Mouse (Mus musculus) limb, embryonic 15.5 days (tissue): ENCODE data around the gene Gnptab. TPM values are rescaled to one million over a fixed set of nuclear protein-coding genes. Genes with fewer than 3 reads are reported as not detected.
A peak's percentile ranks its signal among the peaks of the same experiment; 100 is the strongest.

Experiments
- ATAC-seq: fragments of 200-750 bp; cut with Nextera tagmentation; 2 replicates; pipeline ENCODE4 v1.8.0; 2017; ENCODE audit warnings: low read depth, moderate TSS enrichment; ENCODE audit not compliant: insufficient number of reproducible peaks, low FRiP score, low TSS enrichment
- H3K27ac ChIP-seq: fragments of 300-500 bp; sonication (generic); 2 replicates; pipeline ENCODE4 v1.5.1; 2015; ENCODE audit warnings: moderate library complexity, mild to moderate bottlenecking, inconsistent platforms
- H3K27me3 ChIP-seq: fragments of 300-500 bp; sonication (generic); 2 replicates; pipeline ENCODE4 v1.6.1; 2015; ENCODE audit warnings: inconsistent platforms
- H3K36me3 ChIP-seq: fragments of 300-500 bp; sonication (generic); 2 replicates; pipeline ENCODE4 v1.6.1; 2015; ENCODE audit warnings: inconsistent platforms
- H3K4me1 ChIP-seq: fragments of 300-500 bp; sonication (generic); 2 replicates; pipeline ENCODE4 v1.6.1; 2015; ENCODE audit warnings: inconsistent platforms
- H3K4me2 ChIP-seq: fragments of 300-500 bp; sonication (generic); 2 replicates; pipeline ENCODE4 v1.6.1; 2015; ENCODE audit warnings: mild to moderate bottlenecking, inconsistent platforms
- H3K4me3 ChIP-seq: fragments of 300-500 bp; sonication (generic); 2 replicates; pipeline ENCODE4 v1.5.1; 2015; ENCODE audit warnings: mild to moderate bottlenecking, inconsistent platforms
- H3K9ac ChIP-seq: fragments of 300-500 bp; sonication (generic); 2 replicates; pipeline ENCODE4 v1.6.1; 2015; ENCODE audit warnings: inconsistent platforms
- H3K9me3 ChIP-seq: fragments of 300-500 bp; sonication (generic); 2 replicates; pipeline ENCODE4 v1.6.1; 2016; ENCODE audit warnings: inconsistent platforms
- whole genome bisulfite sequencing: fragments of 180-500 bp; shearing (Covaris S2); methylation state at CpG from one replicate; pipeline ENCODE4 v1.1.7; 2015; 5-methylcytosine and 5-hydroxymethylcytosine counted together
- polyA plus RNA-seq: library from polyadenylated mRNA; unstranded; fragments of >200 nt; fragmentation: Nextera tagmentation; extraction: Ambion mirVana; gene quantifications from 2 replicates; pipeline ENCODE4 v1.2.1, GENCODE M21; 2015

Gene Gnptab
- 8.6 and 9.1 TPM in 2 replicates for polyA plus RNA-seq

DNA sequence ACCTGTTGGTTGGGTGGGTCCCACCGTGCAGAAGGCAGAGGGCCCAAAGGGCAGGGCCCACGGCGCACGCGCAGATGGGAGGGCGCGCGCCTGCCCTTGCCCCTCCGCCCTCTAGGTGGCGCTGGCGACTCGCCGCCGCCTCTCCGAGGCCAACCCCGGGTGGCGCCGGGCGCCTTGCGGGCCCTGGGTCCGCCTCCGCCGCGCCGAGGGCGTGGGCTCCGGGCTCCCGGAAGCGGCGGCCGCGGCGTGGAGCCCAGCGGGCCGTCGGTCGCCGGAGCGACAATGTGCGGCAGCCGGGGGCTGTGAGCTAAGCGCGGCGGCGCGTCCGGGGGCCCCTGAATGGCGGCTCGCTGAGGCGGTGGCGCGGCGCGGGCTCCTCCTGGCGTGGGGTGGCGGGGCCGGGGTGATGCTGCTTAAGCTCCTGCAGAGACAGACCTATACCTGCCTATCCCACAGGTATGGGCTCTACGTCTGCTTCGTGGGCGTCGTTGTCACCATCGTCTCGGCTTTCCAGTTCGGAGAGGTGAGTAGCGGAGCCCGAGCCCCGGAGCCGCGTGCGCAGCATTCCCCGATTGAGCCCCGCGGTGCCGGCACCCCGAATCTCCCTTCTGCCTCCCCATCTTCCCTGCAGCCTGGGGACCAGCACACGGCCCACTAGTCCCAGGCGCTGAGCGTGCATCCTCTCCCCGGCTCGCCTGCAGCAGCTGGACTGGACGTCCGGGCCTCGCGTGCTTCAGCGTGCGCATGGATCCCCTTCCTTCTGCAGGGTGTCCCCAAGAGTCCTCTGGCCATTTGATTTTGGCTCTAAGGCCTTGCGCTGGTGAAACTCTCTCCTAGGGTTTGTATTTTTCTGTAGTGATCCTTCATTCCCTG lies at the start of gene Gnptab, which contains the start of gene Dram1:
Gene Gnptab, plus strand, starts transcription at position 120 of the 873 bp plus-strand sequence.
Gene Dram1, minus strand, starts transcription at position 68 of the 873 bp plus-strand sequence.
- peak; percentile 76 for ATAC-seq
- Histone ChIP-seq H3K4me2 (peak within 1 kb of the TSS; percentile 89), H3K4me1 (peaks cover 18% of the 10 kb centered on the region), H3K4me3 (peak within 1 kb of the TSS; percentile 86), H3K36me3 (no peaks in the 10 kb centered on the region), H3K9me3 (no peaks in the 10 kb centered on the region), H3K27me3 (no peaks in the 10 kb centered on the region), H3K9ac (peak within 1 kb of the TSS; percentile 63), H3K27ac (peak within 1 kb of the TSS; percentile 34)
- under 1% methylated on average over 87 of the region's 87 CpGs for WGBS

DNA sequence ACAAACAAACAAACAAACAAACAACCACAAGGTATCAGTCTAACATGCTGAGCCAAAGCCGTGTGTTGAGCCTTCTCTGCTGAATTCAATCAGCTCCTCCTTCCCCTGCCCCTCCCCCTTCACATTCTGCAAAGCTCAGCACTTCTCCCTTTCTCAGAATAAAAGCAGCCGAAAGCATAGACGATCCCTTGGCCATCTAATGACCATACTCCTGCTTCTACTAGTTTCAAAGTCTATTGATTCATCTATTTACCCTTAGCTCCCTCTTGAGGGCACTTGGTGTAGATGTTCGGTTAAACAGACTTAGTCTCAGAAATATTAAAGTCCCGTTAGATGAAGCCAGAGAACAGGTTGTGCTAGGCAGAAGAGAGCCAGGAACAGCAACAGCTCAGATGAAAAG lies 48.2 kb upstream of the Gnptab start:
- ATAC-seq: no peak

DNA sequence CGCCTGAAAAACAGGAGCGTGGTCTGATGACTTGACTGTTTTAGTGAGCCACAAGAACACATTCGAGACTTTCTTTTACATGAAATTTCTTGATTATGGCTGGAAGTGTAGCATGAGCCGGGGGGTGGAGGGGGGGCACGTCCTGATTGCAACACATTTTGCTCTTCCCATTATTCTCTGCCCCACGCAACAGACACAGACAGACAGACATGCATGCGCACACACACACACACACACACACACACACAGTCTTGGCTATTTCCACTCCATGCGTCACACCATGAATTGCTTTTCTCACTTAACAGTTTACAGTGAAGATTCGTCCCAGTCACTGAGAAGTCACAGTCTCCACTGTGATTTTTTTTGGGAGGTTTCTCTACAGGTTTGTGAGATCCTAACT lies 38.3 kb upstream of the Gnptab start:
- 91% methylated on average over 9 of the region's 9 CpGs for WGBS
- no peak overlapping the region for H3K4me3 ChIP-seq
- no peak overlapping the region for H3K9ac ChIP-seq
- H3K27ac ChIP-seq: no peak overlapping the region
- no peak overlapping the region for H3K4me2 ChIP-seq
- ATAC-seq: no peak
- H3K4me1 ChIP-seq: no peaks in the 10 kb centered on the region
- no peaks in the 10 kb centered on the region for H3K9me3 ChIP-seq
- H3K27me3 ChIP-seq: no peaks in the 10 kb centered on the region
- no peaks in the 10 kb centered on the region for H3K36me3 ChIP-seq

More for the DNA sequence above, 48.2 kb upstream of the Gnptab start:
- 22% methylated on average over 5 of the region's 5 CpGs for WGBS
- H3K4me1 ChIP-seq: no peaks in the 10 kb centered on the region
- H3K27ac ChIP-seq: no peak overlapping the region
- no peak overlapping the region for H3K4me3 ChIP-seq
- H3K9me3 ChIP-seq: no peaks in the 10 kb centered on the region
- no peaks in the 10 kb centered on the region for H3K27me3 ChIP-seq
- H3K36me3 ChIP-seq: no peaks in the 10 kb centered on the region
- H3K9ac ChIP-seq: no peak overlapping the region
- H3K4me2 ChIP-seq: no peak overlapping the region

DNA sequence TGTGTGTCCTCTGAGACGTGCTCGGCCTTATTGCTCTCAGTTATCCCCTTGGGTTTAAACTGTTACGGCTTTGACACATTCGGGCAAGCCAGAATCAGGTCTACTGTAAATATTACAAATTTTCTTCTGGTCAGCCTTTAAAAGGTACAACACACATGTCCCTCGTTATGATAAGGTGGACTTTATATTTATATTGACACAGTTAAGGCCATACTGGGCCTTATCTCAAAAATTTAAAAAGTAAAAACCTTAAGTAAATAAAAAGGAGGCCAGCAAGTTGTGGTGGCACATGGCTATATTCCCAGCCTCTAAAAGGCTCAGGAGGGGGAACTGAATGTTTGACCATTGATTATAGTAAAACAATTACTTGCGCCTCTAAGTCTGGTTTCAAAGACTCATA lies 37.6 kb upstream of the Gnptab start:
- H3K27ac ChIP-seq: no peak overlapping the region
- WGBS: 70% methylated on average over 6 of the region's 6 CpGs
- ATAC-seq: no peak

DNA sequence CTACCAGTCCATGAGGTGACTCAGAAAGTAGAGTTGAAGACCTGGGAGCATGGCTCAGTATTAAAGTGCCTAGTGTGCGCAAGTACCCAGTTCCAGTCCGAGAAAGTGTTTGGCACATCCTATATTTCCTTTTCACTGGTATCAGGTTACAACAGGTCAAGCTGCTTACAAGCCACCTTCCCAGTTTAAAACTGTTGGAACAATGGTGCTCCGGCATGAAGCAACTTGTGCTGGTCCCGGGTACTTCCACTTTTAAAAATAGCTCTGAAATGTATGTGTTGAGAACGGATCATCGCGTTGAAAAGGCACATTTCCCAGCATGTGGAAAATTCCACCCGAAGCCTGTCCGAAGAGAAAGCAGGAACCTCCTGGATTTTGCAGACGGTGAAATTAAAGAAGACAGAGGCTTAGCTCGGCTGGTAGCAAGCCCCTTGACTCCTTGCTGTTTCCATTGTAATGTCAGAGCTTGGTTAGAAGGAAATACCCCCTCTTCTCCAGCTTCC lies 33.0 kb upstream of the Gnptab start:
- Histone ChIP-seq H3K9me3 (no peaks in the 10 kb centered on the region), H3K9ac (no peak overlapping the region), H3K4me2 (no peak overlapping the region), H3K4me1 (peaks cover 11% of the 10 kb centered on the region), H3K27me3 (no peaks in the 10 kb centered on the region), H3K4me3 (no peak overlapping the region), H3K36me3 (no peaks in the 10 kb centered on the region), H3K27ac (peak overlapping the region; percentile 23)
- WGBS: 53% methylated on average over 11 of the region's 11 CpGs
- no peak for ATAC-seq

More for the DNA sequence above, 37.6 kb upstream of the Gnptab start:
- H3K9me3 ChIP-seq: no peaks in the 10 kb centered on the region
- H3K4me3 ChIP-seq: no peak overlapping the region
- no peaks in the 10 kb centered on the region for H3K36me3 ChIP-seq
- H3K27me3 ChIP-seq: no peaks in the 10 kb centered on the region
- H3K9ac ChIP-seq: no peak overlapping the region
- peaks cover 7% of the 10 kb centered on the region for H3K4me1 ChIP-seq
- H3K4me2 ChIP-seq: no peak overlapping the region

DNA sequence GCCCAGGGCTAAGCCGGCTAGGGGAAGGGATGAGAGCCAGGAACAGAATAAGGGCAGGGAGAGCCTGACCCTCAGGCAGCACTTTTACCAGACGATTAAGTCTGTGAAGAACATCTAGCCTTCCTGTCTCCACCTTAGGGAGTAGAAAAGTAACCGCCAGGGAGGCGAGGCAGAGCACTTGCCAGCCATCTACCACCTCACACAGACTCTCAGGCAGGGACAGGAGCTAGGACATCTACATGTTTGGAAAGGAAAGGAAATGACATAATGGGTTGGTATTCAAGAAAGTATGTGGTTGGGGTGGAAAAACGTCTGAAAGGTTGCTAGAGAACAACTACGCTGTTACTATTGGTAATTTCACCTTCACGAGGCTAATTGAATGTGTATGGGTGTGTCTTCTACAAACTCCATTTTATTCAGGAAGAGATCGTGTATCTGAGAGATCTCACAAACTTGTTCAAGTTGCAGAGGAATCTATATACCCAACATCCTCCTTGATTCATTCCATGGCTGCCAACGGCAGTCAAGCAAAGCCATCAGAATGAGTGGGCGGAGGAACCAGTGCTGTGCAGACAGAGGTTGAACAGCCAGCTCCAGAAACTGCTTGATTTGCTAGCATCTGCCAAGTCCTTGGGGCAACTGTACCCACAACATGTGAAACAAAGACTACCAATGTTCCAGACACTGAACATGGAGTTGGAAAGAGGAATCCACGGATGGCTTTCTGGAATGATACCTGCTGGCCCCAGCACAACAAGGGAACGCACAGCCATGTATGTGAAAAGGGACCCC lies 32.3 kb upstream of the Gnptab start:
- no peak overlapping the region for H3K4me2 ChIP-seq
- 67% methylated on average over 12 of the region's 12 CpGs for WGBS
- H3K27me3 ChIP-seq: no peaks in the 10 kb centered on the region

DNA sequence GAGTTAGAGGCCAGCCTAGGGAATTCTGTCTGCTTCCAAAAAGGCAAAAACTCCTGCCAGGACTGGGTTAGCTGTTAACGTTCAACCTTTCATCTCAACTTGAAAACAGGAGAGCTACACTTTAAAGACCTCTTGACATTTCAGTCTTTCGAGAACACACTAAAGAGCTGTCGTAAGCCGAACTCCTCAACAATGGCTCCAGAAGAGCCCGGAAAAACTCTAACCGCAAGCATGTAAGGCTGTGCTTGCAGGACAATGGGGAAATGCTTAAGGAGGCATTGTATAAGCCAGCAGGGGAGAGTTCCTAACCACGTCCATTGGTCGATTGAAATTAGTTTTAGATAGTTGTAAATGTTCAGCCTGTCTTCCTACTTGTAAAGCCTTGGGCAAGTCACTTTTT lies 29.1 kb upstream of the Gnptab start:
- no peak overlapping the region for H3K27ac ChIP-seq
- 43% methylated on average over 8 of the region's 8 CpGs for WGBS
- H3K4me3 ChIP-seq: no peak overlapping the region
- no peaks in the 10 kb centered on the region for H3K27me3 ChIP-seq
- peaks cover 13% of the 10 kb centered on the region for H3K4me1 ChIP-seq
- ATAC-seq: no peak
- H3K36me3 ChIP-seq: no peaks in the 10 kb centered on the region
- H3K4me2 ChIP-seq: no peak overlapping the region
- no peaks in the 10 kb centered on the region for H3K9me3 ChIP-seq
- no peak overlapping the region for H3K9ac ChIP-seq

More for the DNA sequence above, 32.3 kb upstream of the Gnptab start:
- no peak for ATAC-seq
- Histone ChIP-seq H3K4me3 (no peak overlapping the region), H3K27ac (peak overlapping the region; percentile 23), H3K9ac (no peak overlapping the region), H3K36me3 (no peaks in the 10 kb centered on the region), H3K9me3 (no peaks in the 10 kb centered on the region), H3K4me1 (peaks cover 13% of the 10 kb centered on the region)

DNA sequence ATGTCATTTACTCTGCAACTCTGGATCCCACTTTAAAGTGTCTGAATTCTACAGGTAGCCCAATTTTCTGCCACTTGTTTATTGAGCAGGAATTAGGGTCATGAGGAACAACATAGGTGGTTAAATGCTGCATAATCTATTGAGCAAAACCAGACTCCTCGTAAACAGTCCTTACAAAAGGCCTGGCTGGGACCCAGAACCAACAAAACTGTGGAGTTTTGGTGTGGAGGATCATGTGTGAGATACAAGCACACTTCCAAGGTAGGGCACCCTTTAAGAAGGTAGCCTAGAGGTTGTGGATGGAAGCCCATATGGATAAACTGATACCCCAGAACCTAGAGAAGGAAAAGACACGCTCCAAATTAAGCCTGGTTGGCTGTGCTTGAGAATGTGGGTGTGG lies 28.2 kb upstream of the Gnptab start:
- Histone ChIP-seq H3K9me3 (no peaks in the 10 kb centered on the region), H3K27me3 (no peaks in the 10 kb centered on the region), H3K4me3 (no peak overlapping the region), H3K9ac (no peak overlapping the region), H3K27ac (no peak overlapping the region), H3K36me3 (no peaks in the 10 kb centered on the region), H3K4me2 (no peak overlapping the region), H3K4me1 (peaks cover 13% of the 10 kb centered on the region)
- 31% methylated on average over 2 of the region's 2 CpGs for WGBS
- no peak for ATAC-seq

DNA sequence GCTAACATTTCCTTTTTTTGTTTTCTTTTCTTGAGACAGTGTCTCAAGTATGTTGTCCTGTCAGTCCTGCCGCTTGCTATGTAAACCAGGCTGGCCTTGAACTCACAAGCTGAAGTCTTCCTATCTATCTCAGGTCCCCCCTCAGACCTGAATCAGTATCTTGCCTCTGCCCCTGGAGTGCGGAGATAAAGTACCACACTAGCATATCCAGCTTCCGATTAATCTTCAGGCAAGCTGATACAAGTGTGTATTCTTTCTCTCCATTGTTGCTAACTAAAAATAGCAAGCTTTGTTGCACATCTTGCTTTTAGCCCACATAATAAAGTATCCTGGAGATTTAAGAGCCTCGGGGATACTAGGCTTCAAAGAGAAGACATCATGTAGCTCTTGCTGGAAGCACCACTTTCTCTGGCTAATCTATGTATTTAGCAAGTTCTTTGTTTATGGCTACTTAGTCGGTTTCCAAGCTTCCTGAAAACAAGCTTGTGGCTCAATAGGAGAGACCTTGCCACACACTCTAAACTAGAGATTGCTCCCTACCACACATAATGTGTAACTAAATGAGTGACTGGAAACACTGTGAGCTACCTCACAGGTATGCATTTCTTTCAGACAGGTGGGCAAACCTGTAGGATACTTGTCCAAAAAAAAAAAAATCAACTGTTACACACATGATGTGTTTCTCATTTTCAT lies 27.4 kb upstream of the Gnptab start:
- 52% methylated on average over 5 of the region's 5 CpGs for WGBS

DNA sequence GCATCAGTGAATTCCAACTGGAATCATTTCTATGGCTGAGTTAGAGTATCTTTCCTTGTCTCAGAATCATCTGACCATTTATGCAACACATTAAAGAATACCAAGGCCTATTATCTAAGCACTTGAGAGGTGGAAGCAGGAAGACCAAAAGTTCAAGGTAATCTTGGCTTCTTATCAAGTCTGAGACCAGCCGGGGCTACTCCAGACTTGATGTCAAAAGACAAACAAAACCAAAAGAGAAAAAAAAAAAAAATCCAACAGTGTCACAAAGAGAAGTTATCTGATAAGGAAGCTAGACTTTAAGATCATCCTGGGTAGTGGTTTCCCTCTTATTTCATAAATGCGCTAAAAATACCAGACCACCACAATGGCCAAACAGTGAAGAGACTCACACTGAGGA lies 26.4 kb upstream of the Gnptab start:
- Histone ChIP-seq H3K27ac (no peak overlapping the region), H3K4me3 (no peak overlapping the region), H3K27me3 (0 out of 2 replicates have a peak, but pooled peaks cover 3% of the 10 kb centered on the region), H3K4me1 (peaks cover 12% of the 10 kb centered on the region), H3K4me2 (no peak overlapping the region), H3K36me3 (no peaks in the 10 kb centered on the region), H3K9me3 (no peaks in the 10 kb centered on the region), H3K9ac (no peak overlapping the region)
- WGBS: 90% methylated on average over 2 of the region's 2 CpGs
- no peak for ATAC-seq

More for the DNA sequence above, 27.4 kb upstream of the Gnptab start:
- H3K4me1 ChIP-seq: peaks cover 9% of the 10 kb centered on the region
- ATAC-seq: no peak
- H3K9me3 ChIP-seq: no peaks in the 10 kb centered on the region
- H3K4me3 ChIP-seq: no peak overlapping the region
- no peak overlapping the region for H3K9ac ChIP-seq
- no peaks in the 10 kb centered on the region for H3K36me3 ChIP-seq
- H3K27me3 ChIP-seq: 0 out of 2 replicates have a peak, but pooled peaks cover 3% of the 10 kb centered on the region
- no peak overlapping the region for H3K27ac ChIP-seq
- H3K4me2 ChIP-seq: no peak overlapping the region

DNA sequence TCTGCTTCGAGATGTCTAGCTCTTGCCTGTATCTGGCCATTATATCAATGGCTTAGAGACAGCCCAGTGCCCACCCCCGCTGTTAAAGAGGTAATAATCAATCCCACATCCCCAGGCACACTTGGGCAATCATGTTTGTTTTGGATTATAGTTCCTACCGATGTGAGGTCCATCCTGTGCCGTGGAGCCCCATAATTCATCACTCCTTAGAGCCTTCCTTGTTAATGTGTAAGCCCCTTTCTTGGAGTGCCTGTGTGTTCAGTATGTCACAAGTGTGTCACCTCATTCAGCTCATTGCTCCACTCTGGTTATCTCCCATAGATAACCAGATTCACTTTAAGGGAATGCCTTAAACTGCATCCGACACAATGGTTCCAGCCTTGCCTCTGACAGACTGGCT lies 24.3 kb upstream of the Gnptab start:
- Histone ChIP-seq H3K4me2 (no peak overlapping the region), H3K36me3 (no peaks in the 10 kb centered on the region), H3K9ac (no peak overlapping the region), H3K27ac (no peak overlapping the region), H3K4me3 (no peak overlapping the region), H3K27me3 (0 out of 2 replicates have a peak, but pooled peaks cover 3% of the 10 kb centered on the region), H3K9me3 (no peaks in the 10 kb centered on the region), H3K4me1 (peaks cover 12% of the 10 kb centered on the region)
- ATAC-seq: no peak
- WGBS: 61% methylated on average over 5 of the region's 5 CpGs
